Mouse (Mus musculus) embryonic facial prominence, embryonic 14.5 days (tissue): ENCODE measurements at regions not wholly inside any gene's neighbourhood (a gene's known extent, or its start where the extent isn't known, plus 50 kb on each side); places are given as distances from the start of the nearest gene placed in this dataset.
A peak's percentile ranks its signal among the peaks of the same experiment; 100 is the strongest.

Experiments
- ATAC-seq: fragments of 200-750 bp; cut with Nextera tagmentation; 2 replicates; pipeline ENCODE4 v1.8.0; 2017; ENCODE audit warnings: low read depth, moderate number of reproducible peaks, moderate TSS enrichment
- DNase-seq: peaks from one replicate; pipeline ENCODE4 v3.0.0-alpha.2; 2015; ENCODE audit warnings: low spot score
- H3K27ac ChIP-seq: fragments of 300-500 bp; sonication (generic); replicated peaks from 2 replicates; pipeline ENCODE4 v1.5.1; 2014; ENCODE audit warnings: low read depth, mild to moderate bottlenecking, low read length, moderate library complexity
- H3K27me3 ChIP-seq: fragments of 300-500 bp; sonication (generic); replicated peaks from 2 replicates; pipeline ENCODE4 v1.6.1; 2014; ENCODE audit warnings: low read length; ENCODE audit not compliant: control insufficient read depth, insufficient read depth
- H3K36me3 ChIP-seq: fragments of 300-500 bp; sonication (generic); 2 replicates; pipeline ENCODE4 v1.6.1; 2014; ENCODE audit warnings: low read length, mixed read lengths; ENCODE audit not compliant: control insufficient read depth, insufficient read depth
- H3K4me1 ChIP-seq: fragments of 300-500 bp; sonication (generic); 2 replicates; pipeline ENCODE4 v1.6.1; 2014; ENCODE audit warnings: antibody characterized with exemption, low read length; ENCODE audit not compliant: control insufficient read depth, insufficient read depth
- H3K4me2 ChIP-seq: fragments of 300-500 bp; sonication (generic); 2 replicates; pipeline ENCODE4 v1.6.1; 2014; ENCODE audit warnings: low read depth, mild to moderate bottlenecking, low read length, moderate library complexity, mixed read lengths
- H3K4me3 ChIP-seq: fragments of 300-500 bp; sonication (generic); 2 replicates; pipeline ENCODE4 v1.5.1; 2014; ENCODE audit warnings: low read depth, mild to moderate bottlenecking, low read length
- H3K9ac ChIP-seq: fragments of 300-500 bp; sonication (generic); 2 replicates; pipeline ENCODE4 v1.6.1; 2014; ENCODE audit warnings: low read depth, mild to moderate bottlenecking, low read length, moderate library complexity, mixed read lengths
- H3K9me3 ChIP-seq: fragments of 300-500 bp; sonication (generic); 2 replicates; pipeline ENCODE4 v1.6.1; 2016; ENCODE audit warnings: low read length; ENCODE audit not compliant: control insufficient read depth
- WGBS: fragments of 180-500 bp; shearing (Covaris S2); extraction: QIAGEN DNeasy Blood & Tissue Kit; methylation state at CpG from one replicate; pipeline ENCODE4 v1.1.7; 2014; 5-methylcytosine and 5-hydroxymethylcytosine counted together

GRCm38 (mm10) chr4:10254029-10254690 is 620.1 kb upstream of the 2610301B20Rik start:
- H3K9ac ChIP-seq: no peak overlapping the region
- H3K4me1 ChIP-seq: no peaks in the 10 kb centered on the region
- H3K4me3 ChIP-seq: no peak overlapping the region
- H3K27me3 ChIP-seq: no peaks in the 10 kb centered on the region
- H3K27ac ChIP-seq: no peak overlapping the region
- no peak for ATAC-seq
- WGBS: 72% methylated on average over 6 of the region's 6 CpGs
- H3K4me2 ChIP-seq: no peak overlapping the region
- no peaks in the 10 kb centered on the region for H3K36me3 ChIP-seq
- no peaks in the 10 kb centered on the region for H3K9me3 ChIP-seq
- DNase-seq: no peak

GRCm38 (mm10) chr4:10257537-10257936 is 616.8 kb upstream of the 2610301B20Rik start:
- Histone ChIP-seq H3K36me3 (no peaks in the 10 kb centered on the region), H3K9ac (no peak overlapping the region), H3K9me3 (no peaks in the 10 kb centered on the region), H3K4me1 (no peaks in the 10 kb centered on the region), H3K4me3 (no peak overlapping the region), H3K27ac (no peak overlapping the region), H3K4me2 (no peak overlapping the region), H3K27me3 (no peaks in the 10 kb centered on the region)
- no peak for ATAC-seq
- 53% methylated on average over 4 of the region's 4 CpGs for WGBS
- no peak for DNase-seq

GRCm38 (mm10) chr4:10260351-10260750 is 613.9 kb upstream of the 2610301B20Rik start:
- Histone ChIP-seq H3K27me3 (no peaks in the 10 kb centered on the region), H3K4me3 (no peak overlapping the region), H3K4me1 (no peaks in the 10 kb centered on the region), H3K9me3 (no peaks in the 10 kb centered on the region), H3K27ac (no peak overlapping the region), H3K36me3 (no peaks in the 10 kb centered on the region), H3K4me2 (no peak overlapping the region), H3K9ac (no peak overlapping the region)
- ATAC-seq (no peak), DNase-seq (no peak)
- 86% methylated on average over 6 of the region's 6 CpGs for WGBS

- Histone ChIP-seq H3K4me1 (no peaks in the 10 kb centered on the region), H3K9ac (no peak overlapping the region), H3K36me3 (no peaks in the 10 kb centered on the region), H3K27me3 (no peaks in the 10 kb centered on the region), H3K4me2 (no peak overlapping the region), H3K9me3 (no peaks in the 10 kb centered on the region), H3K4me3 (no peak overlapping the region), H3K27ac (no peak overlapping the region)
- ATAC-seq (peak; percentile 71), DNase-seq (peak; percentile 75)
- WGBS: 32% methylated on average over 2 of the region's 2 CpGs
These were observed 608.4 kb upstream of the 2610301B20Rik start for GRCm38 (mm10) chr4:10265942-10266341.

GRCm38 (mm10) chr4:10285562-10285961 is 588.7 kb upstream of the 2610301B20Rik start:
- H3K36me3 ChIP-seq: no peaks in the 10 kb centered on the region
- 54% methylated on average over 2 of the region's 2 CpGs for WGBS
- no peaks in the 10 kb centered on the region for H3K27me3 ChIP-seq
- H3K9me3 ChIP-seq: no peaks in the 10 kb centered on the region
- no peak overlapping the region for H3K4me3 ChIP-seq
- H3K27ac ChIP-seq: no peak overlapping the region
- 0 out of 2 replicates have a peak, but pooled peaks cover 3% of the 10 kb centered on the region for H3K4me1 ChIP-seq
- no peak overlapping the region for H3K4me2 ChIP-seq
- no peak overlapping the region for H3K9ac ChIP-seq
- ATAC-seq (no peak), DNase-seq (no peak)

- Histone ChIP-seq H3K9ac (no peak overlapping the region), H3K4me2 (no peak overlapping the region), H3K4me3 (no peak overlapping the region), H3K36me3 (no peaks in the 10 kb centered on the region), H3K9me3 (no peaks in the 10 kb centered on the region), H3K4me1 (0 out of 2 replicates have a peak, but pooled peaks cover 2% of the 10 kb centered on the region), H3K27ac (no peak overlapping the region), H3K27me3 (no peaks in the 10 kb centered on the region)
- no peak for ATAC-seq
- DNase-seq: peak; percentile 39
- WGBS: 82% methylated on average over 3 of the region's 3 CpGs
These were observed 584.0 kb upstream of the 2610301B20Rik start for GRCm38 (mm10) chr4:10290326-10290725.

- WGBS: 41% methylated on average over 4 of the region's 4 CpGs
- H3K36me3 ChIP-seq: no peaks in the 10 kb centered on the region
- no peaks in the 10 kb centered on the region for H3K9me3 ChIP-seq
- H3K4me1 ChIP-seq: no peaks in the 10 kb centered on the region
- H3K27ac ChIP-seq: no peak overlapping the region
- H3K4me3 ChIP-seq: no peak overlapping the region
- H3K4me2 ChIP-seq: no peak overlapping the region
- no peak for ATAC-seq
- peak; percentile 19 for DNase-seq
- no peaks in the 10 kb centered on the region for H3K27me3 ChIP-seq
- no peak overlapping the region for H3K9ac ChIP-seq
These were observed 579.2 kb upstream of the 2610301B20Rik start for GRCm38 (mm10) chr4:10295012-10295530.

- Histone ChIP-seq H3K27me3 (no peaks in the 10 kb centered on the region), H3K9me3 (no peaks in the 10 kb centered on the region), H3K36me3 (no peaks in the 10 kb centered on the region), H3K27ac (no peak overlapping the region), H3K9ac (no peak overlapping the region), H3K4me2 (no peak overlapping the region), H3K4me1 (no peaks in the 10 kb centered on the region), H3K4me3 (no peak overlapping the region)
- 91% methylated on average over 1 of the region's 1 CpGs for WGBS
- DNase-seq (no peak), ATAC-seq (no peak)
These were observed 578.1 kb upstream of the 2610301B20Rik start for GRCm38 (mm10) chr4:10296220-10296619.

- H3K4me3 ChIP-seq: no peak overlapping the region
- H3K9me3 ChIP-seq: no peaks in the 10 kb centered on the region
- ATAC-seq (no peak), DNase-seq (no peak)
- WGBS: 23% methylated on average over 5 of the region's 5 CpGs
- H3K9ac ChIP-seq: no peak overlapping the region
- no peak overlapping the region for H3K27ac ChIP-seq
- H3K4me2 ChIP-seq: no peak overlapping the region
- no peaks in the 10 kb centered on the region for H3K27me3 ChIP-seq
- no peaks in the 10 kb centered on the region for H3K4me1 ChIP-seq
- H3K36me3 ChIP-seq: no peaks in the 10 kb centered on the region
These were observed 562.4 kb upstream of the 2610301B20Rik start for GRCm38 (mm10) chr4:10311886-10312285.
